Mouse (Mus musculus) intestine, embryonic 14.5 days (tissue): ENCODE results near the gene Gbx1. TPM values are rescaled to one million over a fixed set of nuclear protein-coding genes. Genes with fewer than 3 reads are reported as not detected.

ENCODE experiments used
- ATAC-seq: fragments of 200-750 bp; cut with Nextera tagmentation; replicated peaks from 2 replicates; pipeline ENCODE4 v1.8.0; 2017; ENCODE audit warnings: low read depth, moderate number of reproducible peaks, moderate TSS enrichment, moderate library complexity; ENCODE audit not compliant: low FRiP score, low TSS enrichment
- DNase-seq: peaks from one replicate; pipeline ENCODE4 v3.0.0-alpha.2; 2018; ENCODE audit warnings: low spot score
- H3K27ac ChIP-seq: fragments of 300-500 bp; sonication (generic); 2 replicates; pipeline ENCODE4 v1.5.1; 2014; ENCODE audit warnings: low read depth, mild to moderate bottlenecking, control low read depth
- H3K27me3 ChIP-seq: fragments of 300-500 bp; sonication (generic); replicated peaks from 2 replicates; pipeline ENCODE4 v1.6.1; 2014; ENCODE audit warnings: low read length, control low read depth; ENCODE audit not compliant: control insufficient read depth, insufficient read depth
- H3K36me3 ChIP-seq: fragments of 300-500 bp; sonication (generic); 2 replicates; pipeline ENCODE4 v1.6.1; 2014; ENCODE audit warnings: low read length, control low read depth; ENCODE audit not compliant: control insufficient read depth, insufficient read depth
- H3K4me1 ChIP-seq: fragments of 300-500 bp; sonication (generic); replicated peaks from 2 replicates; pipeline ENCODE4 v1.6.1; 2014; ENCODE audit warnings: low read length, control low read depth, mixed read lengths; ENCODE audit not compliant: control insufficient read depth, insufficient read depth
- H3K4me2 ChIP-seq: fragments of 300-500 bp; sonication (generic); 2 replicates; pipeline ENCODE4 v1.6.1; 2014; ENCODE audit warnings: low read length
- H3K4me3 ChIP-seq: fragments of 300-500 bp; sonication (generic); 2 replicates; pipeline ENCODE4 v1.5.1; 2014; ENCODE audit warnings: low read depth, low read length, control low read depth, mixed read lengths
- H3K9ac ChIP-seq: fragments of 300-500 bp; sonication (generic); 2 replicates; pipeline ENCODE4 v1.6.1; 2014; ENCODE audit warnings: mild to moderate bottlenecking, low read length
- H3K9me3 ChIP-seq: fragments of 300-500 bp; sonication (generic); 2 replicates; pipeline ENCODE4 v1.6.1; 2016; ENCODE audit warnings: low read length, control low read depth; ENCODE audit not compliant: control insufficient read depth
- WGBS: fragments of 180-500 bp; shearing (Covaris S2); extraction: QIAGEN DNeasy Blood & Tissue Kit; methylation state at CpG from one replicate; pipeline ENCODE4 v1.1.7; 2014; 5-methylcytosine and 5-hydroxymethylcytosine counted together
- polyA plus RNA-seq: library from polyadenylated mRNA; unstranded; fragments of >200 nt; fragmentation: Nextera tagmentation; extraction: Ambion mirVana; gene quantifications from 2 replicates; pipeline ENCODE4 v1.2.1, GENCODE M21; 2014

Gene Gbx1
- polyA plus RNA-seq, 1 experiment from 2014 or later: 0.07 TPM

GRCm38 (mm10) chr5:24481647-24482046 lies 45.4 kb downstream of the Gbx1 start:
- Histone ChIP-seq H3K4me1 (peaks cover 7% of the 10 kb centered on the region; the same call in 1 of the 2 replicates), H3K36me3 (peaks cover 68% of the 10 kb centered on the region), H3K9me3 (no peaks in the 10 kb centered on the region), H3K4me3 (no peak overlapping the region), H3K4me2 (no peak overlapping the region), H3K9ac (no peak overlapping the region), H3K27ac (no peak overlapping the region), H3K27me3 (no peaks in the 10 kb centered on the region)
- DNase-seq (peak; percentile 88), ATAC-seq (peak; percentile 52)
- 9% methylated on average over 4 of the region's 4 CpGs for WGBS

- Histone ChIP-seq H3K4me2 (no peak overlapping the region), H3K27ac (no peak overlapping the region), H3K9ac (no peak overlapping the region), H3K4me3 (no peak overlapping the region), H3K4me1 (peaks cover 33% of the 10 kb centered on the region), H3K36me3 (peaks cover 67% of the 10 kb centered on the region), H3K9me3 (no peaks in the 10 kb centered on the region), H3K27me3 (peaks cover 6% of the 10 kb centered on the region; the same call in 1 of the 2 replicates)
- DNase-seq (no peak), ATAC-seq (no peak)
- 90% methylated on average over 9 of the region's 9 CpGs for WGBS
Observed at GRCm38 (mm10) chr5:24477909-24478308, 49.1 kb downstream of the Gbx1 start.

GRCm38 (mm10) chr5:24475476-24476241 lies 51.3 kb downstream of the Gbx1 start:
- Histone ChIP-seq H3K4me1 (peaks cover 38% of the 10 kb centered on the region), H3K9ac (no peak overlapping the region), H3K4me3 (peak overlapping the region; percentile 33; the same call in 1 of the 2 replicates), H3K27ac (no peak overlapping the region), H3K27me3 (peaks cover 6% of the 10 kb centered on the region; the same call in 1 of the 2 replicates), H3K9me3 (no peaks in the 10 kb centered on the region), H3K4me2 (peak overlapping the region; percentile 65), H3K36me3 (peaks cover 49% of the 10 kb centered on the region)
- no peak for ATAC-seq
- DNase-seq: no peak
- 67% methylated on average over 6 of the region's 6 CpGs for WGBS

GRCm38 (mm10) chr5:24474723-24475261 lies 52.2 kb downstream of the Gbx1 start:
- Histone ChIP-seq H3K9ac (peak overlapping the region; percentile 31; the same call in 1 of the 2 replicates), H3K36me3 (peaks cover 41% of the 10 kb centered on the region), H3K27ac (no peak overlapping the region; the same call in 1 of the 2 replicates), H3K27me3 (peaks cover 6% of the 10 kb centered on the region; the same call in 1 of the 2 replicates), H3K4me1 (peaks cover 38% of the 10 kb centered on the region), H3K9me3 (no peaks in the 10 kb centered on the region), H3K4me3 (peak overlapping the region; percentile 33), H3K4me2 (peak overlapping the region; percentile 65)
- peak; percentile 22 for ATAC-seq
- 2% methylated on average over 66 of the region's 67 CpGs for WGBS
- peak; percentile 80 for DNase-seq

- ATAC-seq (peak; percentile 33; the same call in 1 of the 2 replicates), DNase-seq (no peak)
- peak overlapping the region; percentile 65 for H3K4me2 ChIP-seq
- WGBS: 3% methylated on average over 77 of the region's 77 CpGs
- peak overlapping the region; percentile 31; the same call in 1 of the 2 replicates for H3K9ac ChIP-seq
- H3K4me3 ChIP-seq: peak overlapping the region; percentile 33
- H3K36me3 ChIP-seq: peaks cover 35% of the 10 kb centered on the region
- H3K9me3 ChIP-seq: no peaks in the 10 kb centered on the region
- peaks cover 40% of the 10 kb centered on the region for H3K4me1 ChIP-seq
- H3K27me3 ChIP-seq: peaks cover 6% of the 10 kb centered on the region; the same call in 1 of the 2 replicates
- H3K27ac ChIP-seq: no peak overlapping the region; the same call in 1 of the 2 replicates
Observed at GRCm38 (mm10) chr5:24474025-24474722, 52.8 kb downstream of the Gbx1 start.

- H3K9me3 ChIP-seq: no peaks in the 10 kb centered on the region
- DNase-seq: no peak
- no peak overlapping the region for H3K27ac ChIP-seq
Observed at GRCm38 (mm10) chr5:24472884-24473619, 54.0 kb downstream of the Gbx1 start.

GRCm38 (mm10) chr5:24470600-24470999 lies 56.4 kb downstream of the Gbx1 start:
- WGBS: 12% methylated on average over 5 of the region's 5 CpGs
- peak; percentile 89 for DNase-seq

More at GRCm38 (mm10) chr5:24472884-24473619, 54.0 kb downstream of the Gbx1 start:
- peaks cover 40% of the 10 kb centered on the region for H3K4me1 ChIP-seq
- H3K27me3 ChIP-seq: peaks cover 6% of the 10 kb centered on the region; the same call in 1 of the 2 replicates
- no peak overlapping the region for H3K9ac ChIP-seq
- WGBS: 33% methylated on average over 7 of the region's 7 CpGs
- H3K4me2 ChIP-seq: 0 out of 2 replicates have a peak overlapping the region, but pooled peaks have one; percentile 9
- ATAC-seq: 0 out of 2 replicates have a peak, but pooled peaks have one; percentile 11
- H3K4me3 ChIP-seq: no peak overlapping the region
- H3K36me3 ChIP-seq: peaks cover 24% of the 10 kb centered on the region

GRCm38 (mm10) chr5:24466762-24467161 lies 60.2 kb downstream of the Gbx1 start:
- H3K4me3 ChIP-seq: no peak overlapping the region
- WGBS: 67% methylated on average over 12 of the region's 12 CpGs
- peaks cover under 1% of the 10 kb centered on the region; the same call in 1 of the 2 replicates for H3K36me3 ChIP-seq
- ATAC-seq: no peak
- no peak overlapping the region for H3K27ac ChIP-seq
- no peaks in the 10 kb centered on the region for H3K9me3 ChIP-seq
- no peak for DNase-seq
- 0 out of 2 replicates have a peak, but pooled peaks cover 6% of the 10 kb centered on the region for H3K4me1 ChIP-seq
- H3K4me2 ChIP-seq: no peak overlapping the region
- H3K27me3 ChIP-seq: no peaks in the 10 kb centered on the region
- no peak overlapping the region for H3K9ac ChIP-seq

More at GRCm38 (mm10) chr5:24470600-24470999, 56.4 kb downstream of the Gbx1 start:
- Histone ChIP-seq H3K4me1 (peaks cover 35% of the 10 kb centered on the region), H3K27ac (no peak overlapping the region), H3K4me2 (no peak overlapping the region), H3K4me3 (no peak overlapping the region), H3K27me3 (peaks cover 6% of the 10 kb centered on the region; the same call in 1 of the 2 replicates), H3K9me3 (no peaks in the 10 kb centered on the region), H3K9ac (no peak overlapping the region), H3K36me3 (no peaks in the 10 kb centered on the region)
- ATAC-seq: peak; percentile 30; the same call in 1 of the 2 replicates
